Mouse (Mus musculus) adrenal gland, adult (tissue): Measurements from ENCODE around the gene Mycl.

Experiments
- DNase-seq, 2 experiments: peaks; one replicate each; pipeline ENCODE4 v3.0.0; 2022 to 2023; ENCODE audit warnings: low spot score in 1 of 2; ENCODE audit not compliant: inconsistent age in 2 of 2

Gene Mycl

DNA sequence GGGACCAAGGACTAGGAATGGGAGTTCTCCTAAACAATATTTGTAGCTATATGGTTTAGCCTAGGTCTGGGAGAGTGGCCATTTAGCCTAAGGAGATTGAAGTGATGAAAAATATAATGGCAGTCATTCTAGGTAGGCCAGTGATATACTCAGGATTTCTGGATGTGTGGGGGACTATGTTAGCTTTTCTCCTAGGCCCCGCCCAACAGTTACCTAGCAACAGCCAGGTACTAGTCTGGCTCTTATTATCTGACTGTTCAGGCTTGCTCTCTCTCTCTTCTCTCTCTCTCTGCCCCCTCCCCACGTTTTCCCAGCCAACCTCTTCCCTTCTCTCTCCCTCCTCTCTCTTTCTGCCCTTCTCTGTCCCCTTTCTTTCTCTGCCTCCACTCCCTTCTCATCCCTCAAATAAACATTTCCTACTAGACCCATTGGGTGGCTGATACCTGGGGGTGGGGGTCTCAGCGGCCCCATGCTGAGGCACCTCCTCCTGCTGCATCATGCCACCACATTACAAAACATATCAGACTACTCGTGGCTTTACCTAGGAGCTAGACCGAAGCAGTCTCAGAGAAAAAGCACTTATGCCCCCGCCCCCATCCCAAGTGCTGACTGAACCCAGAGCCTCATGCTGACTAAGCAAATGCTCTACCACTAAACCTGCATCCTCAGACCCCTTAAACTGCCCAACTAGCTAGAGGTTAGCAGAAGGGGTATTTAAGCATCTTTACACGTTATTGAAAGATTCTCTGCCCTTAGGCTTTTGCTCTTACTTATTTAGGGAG, 19.2 kb downstream of the Mycl start:
- no peak for DNase-seq

DNA sequence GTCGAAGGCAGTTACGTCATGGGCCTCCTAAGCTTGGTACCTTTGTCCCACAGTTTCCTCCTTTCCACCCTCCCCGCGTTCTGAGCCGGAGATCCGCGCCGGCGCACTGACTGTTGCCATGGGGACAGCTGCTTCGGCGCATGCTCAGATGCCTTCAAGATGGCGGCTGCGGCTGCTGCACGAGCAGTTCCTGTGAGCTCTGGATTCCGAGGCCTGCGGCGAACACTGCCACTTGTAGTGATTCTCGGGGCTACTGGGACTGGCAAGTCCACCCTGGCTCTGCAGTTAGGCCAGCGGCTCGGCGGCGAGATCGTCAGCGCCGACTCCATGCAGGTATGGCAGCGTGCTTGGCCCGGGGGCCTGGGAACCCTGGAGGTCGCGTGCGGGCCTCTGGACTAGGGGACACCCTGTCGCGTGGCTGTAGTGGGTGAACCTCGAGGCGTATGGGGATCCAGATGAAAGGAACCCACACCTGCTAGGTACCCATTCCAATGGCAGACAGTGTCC, 21.1 kb downstream of the Mycl start, which contains the start of gene Trit1:
Trit1 (plus strand) TSS at position 147 of the 507 bp plus-strand sequence.
- peak; percentile 95 to 98 for DNase-seq

DNA sequence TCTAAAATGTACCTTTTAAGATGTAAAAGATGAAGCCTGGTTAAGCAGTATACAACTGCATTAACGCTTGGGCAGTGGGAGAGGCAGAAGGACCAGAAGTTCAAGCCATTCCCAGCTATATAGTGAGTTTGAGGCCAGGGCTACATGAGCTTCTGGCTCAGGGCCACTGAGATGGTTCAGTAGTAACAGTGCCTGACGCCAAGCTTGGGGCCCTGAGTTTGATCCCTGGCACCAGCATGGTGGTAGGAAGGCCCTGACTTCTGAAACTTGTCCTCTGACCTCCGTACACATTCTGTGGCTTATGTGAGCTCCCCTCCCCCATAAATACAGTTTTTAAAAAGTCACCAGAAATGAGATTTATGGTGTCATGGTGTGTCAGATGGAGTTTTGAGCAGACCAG, 26.1 kb downstream of the Mycl start:
- DNase-seq, result no peak

DNA sequence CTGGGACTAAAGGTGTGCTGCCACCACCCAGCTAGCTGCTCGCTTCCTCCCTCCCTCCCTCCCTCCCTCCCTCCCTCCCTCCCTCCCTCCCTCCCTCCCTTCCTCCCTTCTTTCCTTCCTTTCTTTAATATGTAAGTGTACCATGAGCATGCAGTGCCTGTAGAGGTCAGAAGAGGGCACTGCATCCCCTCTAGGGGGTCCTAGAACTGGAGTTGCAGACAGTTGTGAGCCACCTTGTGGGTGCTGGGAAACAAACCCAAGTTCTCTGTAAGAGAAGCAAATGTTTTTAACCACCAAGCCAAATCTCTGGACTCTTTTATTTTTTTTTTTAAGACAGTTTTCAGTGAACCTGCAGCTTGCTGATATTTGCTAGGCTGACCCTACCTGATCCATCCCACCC, 27.4 kb downstream of the Mycl start:
- no peak for DNase-seq

DNA sequence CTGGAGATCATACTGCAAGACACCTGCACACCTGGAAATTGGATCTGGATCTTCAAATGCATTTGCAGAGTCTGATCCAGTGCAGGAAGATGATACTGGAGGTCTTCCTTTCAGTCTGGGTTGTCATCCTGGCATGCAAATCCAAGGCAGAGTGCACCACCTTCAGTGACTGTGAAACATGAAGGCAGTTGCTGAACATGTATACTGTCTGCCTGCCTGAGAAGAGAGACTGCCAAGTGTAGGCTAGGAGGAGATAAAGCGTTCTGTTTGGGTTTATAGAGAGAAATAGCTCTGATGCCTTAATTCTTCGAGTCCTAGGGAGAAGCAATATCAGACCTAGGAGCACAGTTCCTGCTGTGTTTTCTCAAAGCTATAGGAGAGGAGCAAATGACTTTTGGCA, 30.0 kb downstream of the Mycl start:
- DNase-seq, result no peak

DNA sequence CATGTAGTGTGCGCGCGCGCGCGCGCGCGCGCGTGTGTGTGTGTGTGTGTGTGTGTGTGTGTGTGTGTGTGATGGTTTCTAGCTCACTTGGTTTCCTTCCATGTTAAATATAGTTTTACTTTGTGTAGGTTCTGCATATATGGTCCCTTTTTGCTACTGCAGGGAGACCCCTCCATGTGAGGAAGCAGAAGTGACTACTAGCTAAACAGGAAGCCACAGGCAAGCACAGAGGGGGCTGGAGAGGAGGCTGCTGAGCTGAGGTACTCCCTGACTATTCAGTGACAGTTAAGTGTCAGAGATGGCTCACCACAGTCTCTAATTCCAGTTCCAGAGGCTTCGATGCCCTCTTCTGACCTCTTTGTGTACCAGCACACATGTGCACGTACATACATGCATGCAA, 30.7 kb downstream of the Mycl start:
- no peak for DNase-seq

DNA sequence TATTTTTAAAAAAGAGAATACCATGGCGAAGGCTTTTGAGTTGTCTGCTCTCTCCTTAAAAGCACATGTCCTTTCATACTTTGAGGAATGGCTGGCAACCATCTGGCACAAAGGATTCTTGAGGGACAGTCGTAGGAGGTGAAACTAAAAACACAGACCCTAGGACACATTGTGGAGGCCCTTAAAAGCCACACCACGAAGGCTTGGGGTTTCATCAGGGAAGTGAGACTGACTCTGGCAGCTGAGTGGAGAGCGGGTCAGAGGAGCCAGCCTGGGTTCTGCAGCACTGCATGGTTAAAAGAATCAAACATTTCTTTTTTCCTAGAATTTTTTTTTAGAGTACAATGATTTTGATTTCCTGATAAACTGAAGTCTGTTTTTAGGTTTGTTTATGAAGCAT, 31.1 kb downstream of the Mycl start:
- DNase-seq, result no peak

DNA sequence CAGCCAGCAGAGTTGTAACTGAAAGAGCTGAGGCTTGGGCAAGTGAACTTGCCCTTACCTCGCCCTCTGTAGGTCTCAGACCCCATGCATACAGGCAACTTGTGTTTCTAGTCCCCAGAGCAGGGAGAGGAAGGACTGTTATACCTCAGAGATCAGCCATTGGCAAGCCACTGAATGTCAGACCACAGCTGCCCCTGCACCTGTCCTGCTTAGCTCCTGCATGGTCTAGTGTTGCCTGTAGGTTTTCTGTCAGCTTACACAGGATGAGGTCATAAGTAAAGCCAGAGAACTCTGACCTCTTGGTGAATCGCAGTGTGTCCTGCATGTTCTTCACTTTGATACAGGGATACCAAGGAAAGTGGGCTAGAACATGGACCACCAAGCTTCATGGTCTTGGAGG, 39.4 kb downstream of the Mycl start:
- DNase-seq, result no peak

DNA sequence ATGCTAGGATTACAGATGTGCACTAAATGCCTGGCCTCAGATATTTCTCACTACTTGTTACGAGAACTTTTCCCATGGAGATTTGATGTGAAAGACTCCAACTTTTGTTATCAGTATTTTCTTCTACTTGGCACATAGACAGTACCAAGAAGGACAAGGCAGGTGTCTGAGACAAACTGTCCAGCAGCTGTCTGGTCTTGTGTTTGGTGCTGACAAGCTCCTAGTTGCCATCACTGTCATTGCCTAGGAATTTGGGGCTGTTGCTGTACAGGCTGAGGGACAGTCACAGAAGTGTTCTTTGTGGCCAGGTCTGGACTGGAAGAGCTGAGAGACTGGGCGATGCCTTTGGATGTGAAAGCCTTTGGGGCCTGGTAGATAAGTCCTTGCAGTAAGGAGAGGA, 40.2 kb downstream of the Mycl start:
- DNase-seq, result no peak

DNA sequence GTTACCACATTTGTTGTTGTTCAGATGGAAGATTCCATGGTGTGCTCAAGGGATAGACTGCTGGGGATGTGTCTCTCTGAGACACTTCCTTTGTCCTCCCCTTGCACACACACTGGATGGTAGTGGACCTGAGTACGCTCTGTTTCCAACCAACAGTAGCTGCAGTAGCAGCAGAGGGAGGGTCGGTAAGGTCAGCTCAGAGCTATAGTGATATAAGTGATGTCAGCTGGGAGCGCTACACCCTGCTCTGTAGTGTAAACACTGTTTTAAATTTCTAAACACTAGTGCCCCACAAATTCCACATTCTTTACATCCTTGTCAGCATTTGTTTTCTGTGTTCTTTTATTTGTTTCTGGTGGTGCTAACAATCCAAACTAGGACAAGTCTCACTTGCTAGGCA, 41.3 kb downstream of the Mycl start:
- DNase-seq, result no peak

DNA sequence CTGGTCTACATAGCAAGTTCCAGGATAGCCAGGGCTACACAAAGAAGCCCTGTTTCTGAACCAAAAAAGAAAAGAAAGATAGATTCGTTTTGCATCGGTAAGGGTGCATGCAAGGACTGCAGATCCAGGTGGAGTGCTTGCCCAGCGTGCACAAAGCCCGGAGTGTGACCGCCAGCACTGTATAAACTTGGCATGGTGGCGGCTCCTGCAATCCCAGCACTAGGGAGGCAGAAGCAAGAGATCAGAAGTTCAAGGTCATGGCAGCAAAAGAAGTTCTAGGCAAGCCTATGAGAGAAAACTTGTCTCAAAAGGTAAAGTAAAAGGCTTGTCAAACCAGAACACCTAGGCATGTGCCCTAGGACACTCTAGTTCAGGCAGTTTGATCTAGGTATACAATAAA, 45.7 kb downstream of the Mycl start:
- no peak for DNase-seq

DNA sequence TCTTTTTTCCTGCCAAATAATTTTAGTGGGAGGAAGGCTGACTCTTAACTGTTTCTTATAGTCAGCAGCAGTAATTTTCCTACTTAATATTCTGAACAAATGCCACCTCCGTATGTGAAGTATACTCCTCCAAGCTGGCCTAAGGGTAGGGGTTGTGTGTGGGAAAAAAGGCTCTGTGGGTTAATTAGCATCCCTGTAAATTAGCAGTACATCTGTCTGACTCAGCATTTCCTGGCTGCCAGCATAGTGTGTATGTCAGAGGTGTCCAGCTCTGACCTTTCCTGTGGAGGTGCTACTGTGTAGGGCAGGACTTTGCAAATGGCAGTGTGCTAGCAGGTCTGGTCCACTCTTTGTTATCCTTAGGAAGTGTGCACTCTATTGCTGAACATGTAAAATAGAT, 48.4 kb downstream of the Mycl start:
- no peak for DNase-seq

DNA sequence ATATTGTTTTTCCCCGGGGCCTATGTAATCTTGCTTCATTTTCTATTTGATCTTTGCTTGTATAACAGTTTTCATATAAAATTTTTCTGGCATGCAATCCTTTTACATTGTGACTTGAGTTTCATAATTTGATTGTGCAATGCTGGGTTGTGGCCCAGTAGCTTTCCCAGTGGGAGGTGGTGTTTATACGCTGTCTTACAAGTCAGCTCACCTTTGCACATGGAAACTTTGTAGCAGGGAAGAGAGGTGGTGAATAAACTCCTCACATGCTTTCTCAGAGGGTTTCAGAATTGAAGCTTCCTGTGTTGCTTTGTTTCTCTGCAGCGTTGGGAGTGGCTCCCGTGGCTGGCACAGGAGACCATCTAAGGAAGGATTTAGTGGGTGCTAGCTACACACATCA, 49.4 kb downstream of the Mycl start:
- peak in 1 of 2 experiments; percentile 72 for DNase-seq

DNA sequence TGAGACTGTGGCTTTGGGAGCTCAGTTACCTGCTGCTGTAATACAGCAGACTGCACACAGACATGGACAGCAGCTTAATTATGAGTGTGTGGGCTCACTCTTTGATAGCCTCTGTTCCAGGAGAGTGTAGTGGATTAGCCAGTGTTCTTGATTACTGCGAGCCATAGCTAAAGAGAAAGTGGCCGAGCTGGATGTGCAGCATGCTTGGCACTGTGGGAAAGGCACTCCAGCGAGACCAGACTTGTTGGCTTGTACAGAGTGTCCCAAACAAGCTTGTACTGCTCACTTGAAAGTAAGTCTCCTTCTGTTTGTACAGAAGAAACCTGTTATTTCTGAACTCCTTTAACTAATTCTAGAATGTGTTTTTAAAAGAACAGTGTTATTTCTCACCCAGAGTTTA, 50.8 kb downstream of the Mycl start:
- DNase-seq, result no peak

DNA sequence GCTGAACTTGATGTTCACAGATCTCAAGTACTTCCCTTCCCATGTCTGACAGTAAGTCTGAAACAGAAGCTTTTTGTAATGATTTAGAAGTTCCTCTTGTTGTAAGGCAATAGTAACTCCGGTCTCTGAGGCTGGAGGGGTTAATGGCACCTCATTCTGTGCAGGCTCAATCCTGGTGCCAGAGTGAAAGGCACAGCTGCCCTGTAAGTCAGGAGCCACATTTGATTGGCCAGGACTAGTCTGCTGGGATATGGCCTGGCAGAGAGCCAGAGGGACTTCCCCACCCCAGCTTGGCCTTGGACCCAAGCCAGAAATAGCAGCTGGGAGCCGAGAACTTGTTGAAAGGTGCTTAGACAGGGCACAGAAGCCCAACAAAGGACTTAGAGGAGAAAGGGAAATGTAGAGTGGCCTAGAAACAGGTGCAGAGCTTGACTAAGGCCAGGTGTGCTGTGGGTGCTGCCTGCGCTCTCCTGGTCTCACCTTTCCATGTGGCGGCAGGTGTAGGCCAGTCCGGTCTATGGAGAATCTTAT, 55.3 kb downstream of the Mycl start:
- peak; percentile 84 to 95 for DNase-seq
